Mouse (Mus musculus) lung, embryonic 16.5 days (tissue): ENCODE measurements at regions not wholly inside any gene's neighbourhood (a gene's known extent, or its start where the extent isn't known, plus 50 kb on each side); places are given as distances from the start of the nearest gene placed in this dataset.
"Not testable (repeated sequence)": the region's sequence is repeated elsewhere in the genome, so short reads cannot be mapped to it uniquely, and the experiment has no call there.

ENCODE experiments used
- ATAC-seq: fragments of 200-750 bp; cut with Nextera tagmentation; 2 replicates; pipeline ENCODE4 v1.8.0; 2017; ENCODE audit warnings: low read depth, mild to moderate bottlenecking, moderate library complexity
- H3K27ac ChIP-seq: fragments of 300-500 bp; sonication (generic); 2 replicates; pipeline ENCODE4 v1.5.1; 2014; ENCODE audit warnings: mild to moderate bottlenecking, control low read depth, low read length
- H3K27me3 ChIP-seq: fragments of 300-500 bp; sonication (generic); 2 replicates; pipeline ENCODE4 v1.6.1; 2014; ENCODE audit warnings: low read depth, low read length, mixed read lengths; ENCODE audit not compliant: control insufficient read depth, insufficient read depth
- H3K36me3 ChIP-seq: fragments of 300-500 bp; sonication (generic); 2 replicates; pipeline ENCODE4 v1.6.1; 2014; ENCODE audit warnings: low read length; ENCODE audit not compliant: control insufficient read depth, insufficient read depth
- H3K4me1 ChIP-seq: fragments of 300-500 bp; sonication (generic); replicated peaks from 2 replicates; pipeline ENCODE4 v1.6.1; 2014; ENCODE audit warnings: low read length, mixed read lengths; ENCODE audit not compliant: control insufficient read depth, insufficient read depth
- H3K4me2 ChIP-seq: fragments of 300-500 bp; sonication (generic); 2 replicates; pipeline ENCODE4 v1.6.1; 2014; ENCODE audit warnings: low read depth, low read length, control low read depth
- H3K4me3 ChIP-seq: fragments of 300-500 bp; sonication (generic); 2 replicates; pipeline ENCODE4 v1.5.1; 2014; ENCODE audit warnings: mild to moderate bottlenecking, low read length, control low read depth
- H3K9ac ChIP-seq: fragments of 300-500 bp; sonication (generic); 2 replicates; pipeline ENCODE4 v1.6.1; 2014; ENCODE audit warnings: low read length, control low read depth
- H3K9me3 ChIP-seq: fragments of 300-500 bp; sonication (generic); 2 replicates; pipeline ENCODE4 v1.6.1; 2016; ENCODE audit warnings: low read length; ENCODE audit not compliant: control insufficient read depth
- WGBS: fragments of 180-500 bp; shearing (Covaris S2); extraction: QIAGEN DNeasy Blood & Tissue Kit; methylation state at CpG from one replicate; pipeline ENCODE4 v1.1.7; 2014; 5-methylcytosine and 5-hydroxymethylcytosine counted together

DNA sequence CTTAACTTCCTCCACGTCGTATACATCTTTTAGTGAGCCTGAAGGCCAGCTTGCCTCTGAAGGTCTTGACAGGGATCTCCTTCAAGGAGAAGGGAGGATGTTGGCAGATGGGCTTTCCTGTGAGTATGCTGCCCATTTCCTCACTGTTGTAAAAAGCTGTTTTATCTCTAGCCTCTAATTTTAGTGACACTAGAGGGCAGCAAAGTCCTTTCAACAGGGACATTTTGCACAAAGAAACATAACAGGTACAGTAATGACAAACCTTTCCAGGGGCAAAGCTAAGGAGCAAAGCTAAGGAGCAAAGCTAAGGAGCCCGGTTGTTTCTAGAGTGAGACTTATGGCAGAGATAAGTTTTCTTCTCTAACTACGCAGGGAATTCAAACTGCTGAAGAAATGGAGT lies 59.0 kb upstream of the Kbtbd8 start:
- no peak overlapping the region for H3K27ac ChIP-seq
- H3K4me2 ChIP-seq: no peak overlapping the region
- no peak for ATAC-seq
- H3K9ac ChIP-seq: no peak overlapping the region
- no peaks in the 10 kb centered on the region for H3K4me1 ChIP-seq
- H3K36me3 ChIP-seq: no peaks in the 10 kb centered on the region
- H3K4me3 ChIP-seq: no peak overlapping the region
- H3K9me3 ChIP-seq: no peaks in the 10 kb centered on the region
- H3K27me3 ChIP-seq: no peaks in the 10 kb centered on the region
- 37% methylated on average over 4 of the region's 4 CpGs for WGBS

DNA sequence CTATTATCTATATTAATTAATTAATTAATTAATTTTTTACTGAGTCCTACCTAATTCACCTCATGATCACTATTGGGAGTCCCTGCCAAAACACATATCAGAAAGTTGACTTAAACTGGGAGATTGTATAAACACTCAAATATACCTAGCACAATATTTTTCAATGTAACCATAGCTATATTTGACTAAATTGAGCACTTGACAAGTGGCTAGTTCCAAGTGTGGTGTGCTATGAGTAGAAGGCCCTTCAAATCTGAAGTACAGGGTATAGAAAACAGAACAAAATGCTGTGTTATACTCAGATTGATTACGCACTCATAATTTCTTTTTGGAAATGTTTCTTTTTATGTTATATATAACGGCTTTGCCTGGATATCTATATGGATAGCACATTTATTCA lies 60.8 kb upstream of the Kbtbd8 start:
- Histone ChIP-seq H3K9me3 (no peaks in the 10 kb centered on the region), H3K4me1 (no peaks in the 10 kb centered on the region), H3K9ac (no peak overlapping the region), H3K27ac (no peak overlapping the region), H3K4me2 (no peak overlapping the region), H3K36me3 (no peaks in the 10 kb centered on the region), H3K4me3 (no peak overlapping the region), H3K27me3 (no peaks in the 10 kb centered on the region)
- WGBS: 74% methylated on average over 2 of the region's 2 CpGs
- no peak for ATAC-seq

- no peak overlapping the region for H3K9ac ChIP-seq
- H3K36me3 ChIP-seq: no peaks in the 10 kb centered on the region
- no peak overlapping the region for H3K4me2 ChIP-seq
- H3K4me3 ChIP-seq: no peak overlapping the region
- no peak for ATAC-seq
- no peaks in the 10 kb centered on the region for H3K27me3 ChIP-seq
- no peaks in the 10 kb centered on the region for H3K4me1 ChIP-seq
- H3K27ac ChIP-seq: no peak overlapping the region
- no peaks in the 10 kb centered on the region for H3K9me3 ChIP-seq
- 37% methylated on average over 9 of the region's 9 CpGs for WGBS
These were observed 63.2 kb upstream of the Kbtbd8 start for GRCm38 (mm10) chr6:95053717-95054382.

- 12% methylated on average over 7 of the region's 10 CpGs for WGBS
- H3K36me3 ChIP-seq, H3K4me3 ChIP-seq, H3K4me2 ChIP-seq, H3K27ac ChIP-seq, ATAC-seq, H3K27me3 ChIP-seq, H3K4me1 ChIP-seq, H3K9ac ChIP-seq, H3K9me3 ChIP-seq: not testable (repeated sequence)
These were observed 75.7 kb upstream of the Kbtbd8 start for GRCm38 (mm10) chr6:95041351-95041750.

DNA sequence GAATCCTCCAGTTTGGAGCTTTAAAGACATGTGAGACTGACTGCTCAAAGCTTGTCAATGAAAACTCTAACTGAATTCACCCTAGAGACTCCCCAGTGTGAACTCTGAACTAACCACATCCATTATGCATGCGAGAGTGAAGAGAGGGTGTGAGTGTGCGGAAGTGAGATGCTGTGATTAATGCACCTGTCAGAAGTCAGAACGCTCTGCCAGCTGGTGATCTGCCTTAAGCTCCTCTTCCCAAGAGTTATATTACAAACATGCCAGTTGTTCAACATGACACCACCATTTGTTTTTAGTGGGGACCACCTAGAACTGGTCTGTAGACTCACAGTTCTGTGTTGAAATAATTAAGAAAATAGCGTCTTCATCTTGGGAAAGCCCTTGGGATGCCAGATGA lies 92.8 kb upstream of the Kbtbd8 start:
- no peaks in the 10 kb centered on the region for H3K36me3 ChIP-seq
- H3K9ac ChIP-seq: no peak overlapping the region
- no peak overlapping the region for H3K4me3 ChIP-seq
- H3K4me2 ChIP-seq: no peak overlapping the region
- ATAC-seq: no peak
- H3K27ac ChIP-seq: no peak overlapping the region
- WGBS: 29% methylated on average over 4 of the region's 4 CpGs
- no peaks in the 10 kb centered on the region for H3K9me3 ChIP-seq
- no peaks in the 10 kb centered on the region for H3K27me3 ChIP-seq
- no peaks in the 10 kb centered on the region for H3K4me1 ChIP-seq

DNA sequence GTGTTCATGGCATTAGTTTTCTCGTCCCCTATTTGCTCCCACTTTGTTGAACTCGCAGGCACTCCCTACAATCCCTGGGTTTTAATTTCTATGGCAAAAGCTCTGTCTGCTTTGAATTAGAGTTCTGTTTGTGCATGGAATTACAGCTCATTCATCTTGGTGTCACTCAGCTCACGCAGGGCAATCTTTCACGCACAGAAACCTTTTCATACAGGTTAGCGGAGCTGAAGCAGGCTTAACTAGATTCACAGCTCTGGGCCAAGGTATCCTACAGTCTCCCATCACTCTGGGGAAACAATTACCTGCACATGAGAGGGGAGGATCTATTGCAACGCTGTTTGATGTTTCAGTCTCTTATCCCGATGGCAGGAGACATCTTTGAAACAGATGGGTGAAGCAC lies 95.3 kb upstream of the Kbtbd8 start:
- H3K4me1 ChIP-seq: no peaks in the 10 kb centered on the region
- no peak overlapping the region for H3K4me2 ChIP-seq
- no peak overlapping the region for H3K9ac ChIP-seq
- no peak overlapping the region for H3K4me3 ChIP-seq
- no peak for ATAC-seq
- H3K27ac ChIP-seq: no peak overlapping the region
- H3K36me3 ChIP-seq: no peaks in the 10 kb centered on the region
- H3K9me3 ChIP-seq: no peaks in the 10 kb centered on the region
- no peaks in the 10 kb centered on the region for H3K27me3 ChIP-seq
- 33% methylated on average over 7 of the region's 7 CpGs for WGBS

DNA sequence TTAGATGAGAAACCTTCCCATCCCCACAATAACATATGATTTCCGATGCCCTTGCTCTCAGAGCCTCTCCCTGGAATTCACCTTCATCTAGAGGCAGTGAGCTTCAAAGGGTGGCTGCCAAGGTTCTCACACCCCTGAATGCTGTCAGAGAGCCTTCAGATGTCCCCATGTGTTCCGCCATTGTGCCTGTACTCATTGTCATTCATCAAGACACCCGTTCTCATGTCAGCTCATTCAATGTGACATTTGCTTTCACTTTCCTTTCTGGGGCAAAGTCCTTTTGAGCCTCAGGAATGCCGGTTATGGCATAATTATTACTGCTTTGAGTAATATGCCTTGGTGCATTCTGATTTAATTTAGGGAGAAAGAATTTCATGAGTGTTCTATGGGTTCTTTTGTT lies 99.1 kb upstream of the Kbtbd8 start:
- ATAC-seq: no peak
- Histone ChIP-seq H3K9ac (no peak overlapping the region), H3K27ac (no peak overlapping the region), H3K9me3 (no peaks in the 10 kb centered on the region), H3K4me1 (no peaks in the 10 kb centered on the region), H3K36me3 (no peaks in the 10 kb centered on the region), H3K4me2 (no peak overlapping the region), H3K27me3 (no peaks in the 10 kb centered on the region), H3K4me3 (no peak overlapping the region)
- 37% methylated on average over 4 of the region's 4 CpGs for WGBS

GRCm38 (mm10) chr6:95017484-95017883 lies 99.6 kb upstream of the Kbtbd8 start:
- Histone ChIP-seq H3K4me2 (no peak overlapping the region), H3K27ac (no peak overlapping the region), H3K4me1 (no peaks in the 10 kb centered on the region), H3K4me3 (no peak overlapping the region), H3K9me3 (no peaks in the 10 kb centered on the region), H3K9ac (no peak overlapping the region), H3K27me3 (no peaks in the 10 kb centered on the region), H3K36me3 (no peaks in the 10 kb centered on the region)
- 48% methylated on average over 3 of the region's 3 CpGs for WGBS
- ATAC-seq: no peak

GRCm38 (mm10) chr6:95013096-95013495 lies 103.9 kb upstream of the Kbtbd8 start:
- no peak for ATAC-seq
- Histone ChIP-seq H3K9me3 (no peaks in the 10 kb centered on the region), H3K27me3 (no peaks in the 10 kb centered on the region), H3K4me1 (no peaks in the 10 kb centered on the region), H3K9ac (no peak overlapping the region), H3K36me3 (no peaks in the 10 kb centered on the region), H3K4me2 (no peak overlapping the region), H3K27ac (no peak overlapping the region), H3K4me3 (no peak overlapping the region)
- WGBS: 34% methylated on average over 5 of the region's 5 CpGs

DNA sequence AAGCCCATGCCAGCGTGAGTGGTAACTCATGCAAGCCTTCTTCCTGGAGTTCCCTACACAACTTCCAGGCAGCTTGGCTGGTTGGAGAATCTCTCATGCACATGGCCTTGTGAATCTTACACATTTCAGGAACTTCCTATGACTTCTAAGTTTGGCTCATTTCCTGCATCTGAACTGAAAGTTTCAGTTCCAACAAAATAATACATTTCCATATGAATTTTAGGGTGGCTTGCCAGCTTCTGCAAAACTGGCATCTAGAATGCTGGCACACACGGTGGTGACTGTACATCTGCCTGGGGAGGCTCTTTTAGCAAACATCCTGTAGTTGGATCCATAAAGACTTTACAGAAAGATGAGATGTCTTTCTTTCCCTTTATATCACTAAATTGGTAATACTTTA lies 110.6 kb upstream of the Kbtbd8 start:
- no peaks in the 10 kb centered on the region for H3K9me3 ChIP-seq
- WGBS: 80% methylated on average over 2 of the region's 2 CpGs
- H3K36me3 ChIP-seq: no peaks in the 10 kb centered on the region
- H3K9ac ChIP-seq: no peak overlapping the region
- no peaks in the 10 kb centered on the region for H3K27me3 ChIP-seq
- H3K4me2 ChIP-seq: no peak overlapping the region
- ATAC-seq: no peak
- no peaks in the 10 kb centered on the region for H3K4me1 ChIP-seq
- no peak overlapping the region for H3K4me3 ChIP-seq
- no peak overlapping the region for H3K27ac ChIP-seq
